ENCODE assay signal across 16 mouse cellular contexts in genomic region chr12:106460650-106461049, GRCm38 (mm10).
"Had no signal": no experiment of that assay in that cellular context is flagged by ENCODE, and none has a peak within 500 bp of the region (broad histone marks: within the 10 kb centered on the region; RNA-seq: fewer than 3 reads in every experiment).

No protein-coding gene starts in this region.

- H3K9ac ChIP-seq: liver, embryonic 12.5 days; liver, embryonic 14.5 days; lung, embryonic 14.5 days; midbrain, embryonic 12.5 days; neural tube, embryonic 12.5 days had no signal

- H3K4me3 ChIP-seq: liver, embryonic 12.5 days; midbrain, embryonic 12.5 days; neural tube, embryonic 12.5 days had no signal

- H3K27ac ChIP-seq: liver, embryonic 12.5 days; liver, embryonic 14.5 days; midbrain, embryonic 12.5 days; neural tube, embryonic 12.5 days had no signal

- DNase-seq: lung, adult 18-20 months; lung, embryonic 14.5 days; lung, postnatal 10 days; lung, postnatal 4 days; retina, postnatal 1 day; right cerebral cortex, postnatal 14 days; right cerebral cortex, postnatal 4 days; spleen, adult 18-20 months; thymus, adult 18-20 months; thymus, postnatal 14 days; thymus, postnatal 36 days had no signal

- H3K36me3 ChIP-seq: liver, embryonic 12.5 days; midbrain, embryonic 12.5 days; neural tube, embryonic 12.5 days had no signal

- H3K27me3 ChIP-seq: liver, embryonic 12.5 days; neural tube, embryonic 12.5 days had no signal

- ATAC-seq: liver, embryonic 12.5 days; midbrain, embryonic 16.5 days had no signal

- H3K4me1 ChIP-seq: liver, embryonic 12.5 days; neural tube, embryonic 12.5 days had no signal

- H3K4me2 ChIP-seq: liver, embryonic 12.5 days; lung, embryonic 14.5 days; midbrain, embryonic 12.5 days; neural tube, embryonic 12.5 days had no signal

- H3K9me3 ChIP-seq: liver, embryonic 12.5 days; midbrain, embryonic 12.5 days; neural tube, embryonic 12.5 days had no signal
